Mouse (Mus musculus): Measurements from ENCODE around the gene Mustn1.

- no peak for TF ChIP-seq CTCF (conservative IDR thresholded peaks at IDR 0.05; ENCODE audit: insufficient read depth, insufficient read length, low read depth, low read length)
- no peak for TF ChIP-seq POLR2A (IDR thresholded peaks at IDR 0.05; ENCODE audit: low read depth, low read length)
Observed at GRCm38 (mm10) chr14:30852325-30852724, 26.7 kb upstream of the Mustn1 start.

Measured in kidney, adult 2 months (tissue).